Mouse (Mus musculus) neutrophil, adult 5-6 weeks (primary cell): ENCODE results near the gene Zkscan17. TPM values are rescaled to one million over a fixed set of nuclear protein-coding genes. Genes with fewer than 3 reads are reported as not detected.
"Not testable (repeated sequence)": the region's sequence is repeated elsewhere in the genome, so short reads cannot be mapped to it uniquely, and the experiment has no call there.

Experiments used
- ATAC-seq: fragments of 151-379, 151-347 bp; 2 replicates; pipeline ENCODE4 v1.8.0; 2017; ENCODE audit warnings: mild to moderate bottlenecking, moderate TSS enrichment; ENCODE audit not compliant: insufficient number of reproducible peaks, poor library complexity, low FRiP score, severe bottlenecking; ENCODE audit errors: extremely low read depth
- total RNA-seq: library from RNA; stranded (forward); fragments of 200-1000 nt; gene quantifications from 2 replicates; pipeline ENCODE4 v1.2.3, GENCODE M21; 2017

Zkscan17 gene
- total RNA-seq: 9.2 and 14.0 TPM in 2 replicates

DNA sequence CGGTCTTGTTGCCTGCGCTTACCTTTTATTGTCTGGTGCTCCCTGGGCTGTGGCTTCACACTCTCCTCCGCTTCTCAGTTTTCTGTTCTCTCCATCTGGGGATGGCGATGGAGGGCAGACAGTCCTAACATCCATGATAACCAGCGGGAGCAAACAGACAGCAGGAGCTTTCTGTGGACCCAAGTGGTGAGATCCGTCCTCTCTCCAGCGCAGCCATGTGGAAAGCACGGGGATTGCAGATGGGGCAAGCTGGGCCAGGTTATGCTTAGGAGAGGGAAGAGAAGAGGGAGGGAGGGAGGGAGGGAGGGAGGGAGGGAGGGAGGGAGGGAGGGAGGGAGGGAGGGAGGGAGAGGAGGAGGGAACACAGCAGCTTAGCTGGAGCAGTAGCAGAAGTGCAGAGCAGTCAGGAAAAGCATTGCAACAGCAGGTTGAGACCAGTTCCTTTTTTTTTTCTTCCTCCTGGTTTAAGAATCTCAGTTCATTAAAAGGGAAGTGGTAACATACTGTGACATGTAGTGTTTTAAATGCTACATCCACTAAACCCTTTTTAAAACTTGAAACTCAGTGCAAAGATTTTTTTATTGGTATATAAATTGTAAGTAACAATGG, at the start of gene Zkscan17:
TSS of gene Zkscan17 (minus strand) at position 280 of the 609 bp plus-strand sequence.
- ATAC-seq: peak; percentile 55

GRCm38 (mm10) chr11:59576135-59576534, 49.6 kb upstream of the Zkscan17 start, which contains the start of gene Olfr222:
Olfr222 (minus strand) TSS chr11:59576235.
- ATAC-seq: not testable (repeated sequence)

DNA sequence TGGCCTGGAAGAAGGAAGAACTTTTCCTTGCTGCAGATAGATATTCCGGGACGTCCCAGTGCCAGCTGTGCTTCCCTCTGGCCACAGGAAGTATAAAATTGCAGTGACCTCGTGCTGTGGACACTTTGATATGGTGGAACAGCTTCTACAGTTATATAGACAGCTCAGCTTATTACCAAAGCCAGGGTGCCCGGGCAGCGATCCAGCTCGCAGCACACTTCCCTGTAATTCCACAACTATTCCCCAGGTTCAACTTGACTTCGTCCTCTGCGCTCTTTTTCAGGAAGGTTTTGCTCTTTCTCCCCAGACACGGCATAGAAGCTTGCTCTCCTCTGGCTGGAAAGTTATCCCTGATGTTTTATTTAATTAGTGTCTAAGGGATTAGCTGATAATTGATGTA, 49.2 kb upstream of the Zkscan17 start:
- no peak for ATAC-seq

DNA sequence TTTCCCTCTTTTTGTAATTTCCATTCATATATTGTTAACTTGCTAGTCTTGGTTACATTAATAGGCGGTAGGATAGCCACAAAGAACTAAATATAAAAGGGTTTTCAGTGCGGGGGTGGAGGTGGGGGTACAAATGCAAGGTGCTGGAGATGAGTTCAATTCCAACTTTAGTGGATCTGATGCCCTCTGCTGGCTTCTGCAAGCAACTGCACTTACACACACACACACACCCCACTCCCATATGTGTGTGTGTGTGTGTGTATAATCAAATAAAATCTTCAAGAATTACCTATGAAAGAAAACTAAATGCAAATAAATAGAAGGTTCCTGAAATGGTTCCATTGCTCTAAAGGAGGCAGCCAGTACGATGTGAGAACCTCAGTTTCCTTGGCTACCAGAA, 42.8 kb upstream of the Zkscan17 start:
- 0 out of 2 replicates have a peak, but pooled peaks have one; percentile 40 for ATAC-seq

DNA sequence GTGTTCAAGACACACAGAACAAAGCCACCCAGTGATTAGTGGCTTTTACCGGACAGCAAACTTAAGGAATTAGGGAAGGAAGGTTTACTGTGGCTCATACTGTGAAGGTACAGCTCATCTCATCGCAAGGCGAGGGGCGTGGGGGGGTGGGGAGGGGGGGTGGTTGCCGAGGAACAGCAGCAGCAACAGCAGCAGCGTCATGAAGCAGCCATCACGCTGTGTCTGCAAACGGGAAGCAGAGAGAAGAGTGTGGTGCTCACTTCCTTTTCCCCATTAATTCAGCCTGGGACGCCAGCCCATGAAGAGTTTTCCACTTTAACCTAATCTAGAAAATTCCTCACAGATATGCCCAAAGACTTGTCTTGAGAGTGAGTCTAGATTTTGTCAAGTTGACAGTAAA, 36.3 kb upstream of the Zkscan17 start:
- no peak for ATAC-seq

GRCm38 (mm10) chr11:59562336-59562735, 35.8 kb upstream of the Zkscan17 start:
- no peak for ATAC-seq

GRCm38 (mm10) chr11:59560906-59561305, 34.4 kb upstream of the Zkscan17 start:
- ATAC-seq: no peak

- no peak for ATAC-seq
Observed at GRCm38 (mm10) chr11:59554535-59554934, 28.0 kb upstream of the Zkscan17 start.

DNA sequence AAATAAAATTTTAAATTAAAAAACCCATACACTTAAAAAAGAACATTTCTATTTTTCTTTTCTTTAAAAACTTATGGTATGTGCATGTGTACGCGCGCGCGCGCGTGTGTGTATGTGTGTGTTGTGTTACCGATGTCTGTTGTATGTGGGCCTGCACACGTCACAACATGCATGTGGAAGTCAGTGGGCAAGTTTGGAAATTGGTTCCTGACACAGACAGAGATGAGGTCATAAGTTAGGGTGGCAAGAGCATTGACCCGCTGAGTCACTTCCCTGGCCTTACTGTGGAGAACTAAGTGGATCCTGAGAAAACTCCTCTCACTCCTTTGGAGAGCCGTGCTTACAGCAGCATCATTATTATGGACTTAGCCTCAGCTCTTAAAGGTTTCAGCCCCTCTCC, 27.6 kb upstream of the Zkscan17 start:
- peak; percentile 42; the same call in 1 of the 2 replicates for ATAC-seq

DNA sequence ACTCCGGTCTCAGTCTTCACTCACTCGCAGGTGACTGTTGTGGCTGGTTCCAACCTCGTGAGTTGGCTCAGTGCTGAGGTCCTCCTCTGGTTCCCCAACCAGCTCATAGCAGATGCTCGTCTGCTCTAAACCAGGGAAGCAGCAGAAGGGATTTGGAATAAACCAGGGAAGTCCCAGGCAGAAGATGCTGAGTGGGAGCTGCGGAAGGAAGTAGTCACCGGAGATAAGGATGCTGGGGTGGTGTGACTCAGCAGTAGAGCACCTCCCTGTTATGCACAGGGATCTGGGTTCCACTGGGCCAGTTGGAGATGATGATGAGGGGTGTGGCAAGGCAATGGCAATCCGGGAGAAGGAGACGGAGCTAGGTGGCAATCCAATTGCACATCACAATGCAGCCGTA, 17.5 kb upstream of the Zkscan17 start:
- ATAC-seq: no peak

DNA sequence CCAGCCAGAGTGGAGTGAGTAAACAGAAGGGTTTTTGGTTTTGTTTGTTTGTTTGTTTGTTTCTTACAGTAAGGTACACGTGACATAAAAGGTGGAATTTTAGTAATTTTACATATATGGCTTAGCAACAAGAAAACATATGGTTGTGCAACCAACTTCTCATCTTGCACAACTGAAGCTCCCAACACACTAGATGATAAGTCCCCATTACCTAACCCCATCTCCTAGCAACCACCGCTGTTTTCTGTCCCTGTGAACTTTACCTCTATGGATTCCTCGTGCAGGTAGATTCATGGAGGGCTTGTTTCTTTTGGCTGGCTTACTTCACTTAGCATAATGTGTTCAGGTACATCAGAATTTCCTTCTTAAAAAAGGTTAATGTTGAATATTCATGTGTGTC, 16.8 kb upstream of the Zkscan17 start:
- ATAC-seq: no peak

DNA sequence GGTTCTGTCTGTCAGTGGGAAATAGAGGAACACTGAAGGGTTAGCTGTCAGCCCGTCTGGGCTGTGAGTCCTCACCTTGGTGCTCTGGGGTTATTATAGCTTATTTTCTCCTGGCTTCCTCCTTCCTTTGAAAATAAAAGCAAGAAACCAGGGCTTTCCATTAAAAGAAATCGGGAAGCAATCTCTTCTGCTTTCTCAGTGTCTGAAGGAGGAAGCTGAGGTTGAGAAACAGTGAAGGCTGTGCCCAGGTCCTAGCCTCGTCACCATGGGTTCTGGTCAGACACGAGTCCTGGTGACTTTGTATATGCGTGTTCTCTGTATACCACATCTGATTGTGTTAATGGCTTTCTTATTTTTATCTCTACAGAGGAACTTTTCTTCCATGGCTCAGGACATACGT, 15.9 kb upstream of the Zkscan17 start:
- ATAC-seq: peak; percentile 62

DNA sequence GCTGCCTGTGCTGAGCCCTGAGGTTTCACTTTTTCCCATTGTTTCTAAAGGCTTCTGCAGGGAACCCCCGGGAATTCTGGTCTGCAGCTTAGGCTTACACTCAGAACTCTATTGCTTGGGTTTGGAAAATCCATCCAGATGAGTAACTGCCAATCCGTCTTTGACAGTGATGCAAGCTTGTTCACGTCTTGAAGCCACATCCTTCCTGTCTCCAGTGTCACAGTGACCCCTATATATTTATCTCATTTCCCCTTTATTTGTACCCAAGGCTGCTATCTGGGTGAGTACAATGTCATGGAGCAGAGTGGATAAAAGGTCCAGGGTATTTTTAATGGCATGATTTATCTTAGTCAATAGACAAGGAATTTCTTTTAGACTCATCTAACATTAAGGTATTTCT, 14.8 kb upstream of the Zkscan17 start, which contains the start of gene Nlrp3:
TSS of gene Nlrp3 (plus strand) at position 245 of the 400 bp plus-strand sequence.
- ATAC-seq: peak; percentile 47

- ATAC-seq: no peak
Observed at GRCm38 (mm10) chr11:59540123-59540522, 13.6 kb upstream of the Zkscan17 start.

DNA sequence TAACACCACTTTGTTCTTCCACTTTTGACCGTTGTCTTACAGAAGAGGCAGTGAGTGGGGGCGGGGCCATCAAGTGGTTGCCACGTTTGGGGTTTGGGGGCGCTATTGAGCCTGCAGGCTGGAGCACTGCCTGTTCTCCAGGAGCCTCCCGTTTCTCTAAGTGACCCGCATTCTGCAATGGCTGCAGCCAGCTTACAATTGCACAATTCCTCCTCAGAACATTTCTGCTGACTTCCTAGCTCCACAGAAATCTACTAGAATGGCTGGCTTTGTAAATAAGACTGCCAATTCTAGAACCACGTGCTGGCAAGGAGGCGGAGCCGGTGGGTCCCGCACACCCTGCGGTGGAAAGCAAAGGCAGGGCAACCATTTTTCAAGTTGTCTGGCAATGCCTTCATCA, 11.8 kb upstream of the Zkscan17 start:
- ATAC-seq: peak; percentile 51; the same call in 1 of the 2 replicates

DNA sequence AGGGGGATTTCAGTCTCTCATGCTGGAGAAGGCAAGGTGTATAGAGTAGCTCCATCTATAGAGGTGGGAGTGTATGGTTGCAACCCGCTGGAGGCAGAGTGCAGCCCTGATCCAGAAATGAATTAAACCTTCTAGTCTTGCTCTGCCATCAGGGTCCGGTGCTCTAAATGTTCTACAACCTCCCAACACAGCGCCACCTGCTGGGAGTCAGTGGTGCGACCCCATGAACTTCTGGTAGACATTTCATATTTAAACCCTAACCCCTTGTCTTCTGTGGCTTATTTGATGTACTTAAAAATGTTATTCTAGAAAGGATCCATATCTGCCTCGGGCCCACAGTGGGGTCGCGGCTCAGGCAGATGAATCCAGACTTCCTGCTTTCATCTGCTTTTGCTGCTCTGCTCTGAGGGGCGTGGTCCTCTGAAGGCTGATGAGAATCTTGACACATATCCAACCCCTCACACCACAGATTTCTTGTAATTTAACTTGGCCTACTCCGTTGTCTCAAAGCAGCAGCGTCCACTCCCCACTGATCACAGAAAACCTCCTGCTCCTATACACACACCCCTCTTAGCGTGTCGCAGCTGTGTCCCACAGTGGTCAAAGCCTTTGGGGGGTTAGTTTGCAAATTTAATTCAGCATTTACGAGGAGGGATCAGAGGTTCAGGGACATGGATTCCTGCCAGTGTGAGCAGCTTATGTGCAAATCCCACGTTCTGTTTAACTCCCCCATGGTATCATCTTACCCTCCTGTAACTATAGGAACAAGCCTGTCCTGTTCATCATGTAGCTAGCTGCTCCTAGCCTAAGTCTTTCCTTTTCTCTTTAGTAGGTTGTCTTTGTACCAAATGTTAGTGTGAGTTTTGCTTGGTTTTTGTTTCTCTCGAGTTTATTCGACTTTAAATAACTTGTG, 10.9 kb upstream of the Zkscan17 start:
- no peak for ATAC-seq

DNA sequence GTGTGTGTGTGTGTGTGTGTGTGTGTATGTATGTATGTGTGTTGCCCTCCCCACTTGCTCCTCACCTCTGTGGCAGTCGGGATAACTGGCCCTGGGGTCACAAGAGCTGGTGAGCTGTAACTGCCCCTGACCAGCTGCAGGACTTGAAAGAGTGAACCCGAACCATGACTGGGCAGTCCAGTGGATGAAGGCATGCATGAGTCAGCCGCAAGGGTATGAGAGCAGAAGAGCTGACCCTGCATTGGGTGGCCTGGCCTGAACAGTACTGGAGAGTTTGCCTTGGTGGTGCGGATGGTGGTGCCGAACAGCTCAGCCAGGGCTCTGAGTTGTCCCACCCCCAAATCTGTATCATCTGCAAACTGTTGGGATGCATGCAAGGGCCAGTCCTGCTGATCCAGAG, 5.0 kb upstream of the Zkscan17 start:
- ATAC-seq: no peak

- ATAC-seq: no peak
Observed at GRCm38 (mm10) chr11:59530870-59531535, 4.5 kb upstream of the Zkscan17 start.

GRCm38 (mm10) chr11:59530221-59530620, 3.7 kb upstream of the Zkscan17 start:
- ATAC-seq: no peak
